Mouse (Mus musculus) cerebellum, adult 2 months (tissue): Measurements from ENCODE around the gene Ddx19b.

ENCODE experiments used
- CTCF ChIP-seq: fragments of 200-500 bp; IDR thresholded peaks from 2 replicates; pipeline ENCODE4 v1.5.1; 2011; ENCODE audit warnings: low read depth, mild to moderate bottlenecking, control low read depth, low read length, moderate library complexity, borderline replicate concordance; ENCODE audit not compliant: insufficient read depth
- POLR2A ChIP-seq: fragments of 200-500 bp; IDR thresholded peaks from 2 replicates; pipeline ENCODE4 v1.6.1; 2011; ENCODE audit warnings: low read length, control low read depth, borderline replicate concordance; ENCODE audit not compliant: insufficient read depth

- TF ChIP-seq POLR2A (no peak), CTCF (no peak)
Measured at GRCm38 (mm10) chr8:111067439-111067838, 35.9 kb upstream of the Ddx19b start.
